Mouse (Mus musculus): Measurements from ENCODE around the gene Pole3. TPM values are rescaled to one million over a fixed set of nuclear protein-coding genes. Genes with fewer than 3 reads are reported as not detected.
A peak's percentile ranks its signal among the peaks of the same experiment; 100 is the strongest.

Pole3 gene
- polyA plus RNA-seq, 1 experiment from 2014 or later, result 116 TPM

DNA sequence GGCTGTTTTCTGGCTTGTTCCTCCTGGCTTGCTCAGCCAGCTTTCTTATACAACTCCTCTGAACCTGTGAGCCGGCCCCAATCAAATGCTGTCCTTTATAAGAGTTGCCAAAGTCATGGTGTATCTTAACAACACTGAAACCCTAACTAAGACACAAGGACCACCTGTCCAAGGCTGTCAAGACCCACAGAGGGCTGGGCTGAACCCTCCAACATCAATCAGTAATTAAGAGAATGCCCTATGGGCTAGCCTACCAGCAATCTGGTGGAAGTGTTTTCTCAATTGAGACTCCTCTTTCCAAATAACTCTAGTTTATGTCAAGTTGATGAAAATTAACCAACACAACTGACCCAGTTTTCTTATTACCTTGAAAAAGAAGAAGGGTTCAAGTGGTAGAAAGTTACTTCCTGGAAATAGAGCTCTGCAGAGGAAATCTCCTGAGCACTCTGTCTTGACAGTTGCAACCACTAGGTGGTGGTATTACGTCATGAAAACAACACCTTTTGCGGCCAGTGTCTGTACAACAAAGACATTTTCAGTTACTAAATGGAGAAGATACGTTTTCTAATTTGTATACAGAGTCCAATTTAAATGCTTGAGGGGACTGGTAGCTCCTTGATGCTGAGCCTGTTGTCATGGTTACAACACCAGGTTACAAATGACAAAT is 36.2 kb upstream of the Pole3 start:
- DNase-seq (ENCODE audit: low spot score) (peak; percentile 84), ATAC-seq (ENCODE audit: low FRiP score) (peak; percentile 63)
- H3K27ac ChIP-seq (ENCODE audit: low read depth, low read length), result no peak overlapping the region
- H3K4me2 ChIP-seq (replicated peaks; ENCODE audit: low read depth, low read length), result no peak overlapping the region
- 27% methylated on average over 4 of the region's 4 CpGs for WGBS
- H3K4me3 ChIP-seq (ENCODE audit: low read depth, low read length), result no peak overlapping the region
- no peaks in the 10 kb centered on the region for H3K27me3 ChIP-seq (ENCODE audit: control insufficient read depth, insufficient read depth, low read length)
- H3K4me1 ChIP-seq (replicated peaks; ENCODE audit: control insufficient read depth, insufficient read depth, low read length), result no peaks in the 10 kb centered on the region
- no peak overlapping the region for H3K9ac ChIP-seq (ENCODE audit: low read depth, low read length)
- no peaks in the 10 kb centered on the region for H3K36me3 ChIP-seq (ENCODE audit: control insufficient read depth, insufficient read depth, low read length)
- no peaks in the 10 kb centered on the region for H3K9me3 ChIP-seq (ENCODE audit: control insufficient read depth, low read length)

DNA sequence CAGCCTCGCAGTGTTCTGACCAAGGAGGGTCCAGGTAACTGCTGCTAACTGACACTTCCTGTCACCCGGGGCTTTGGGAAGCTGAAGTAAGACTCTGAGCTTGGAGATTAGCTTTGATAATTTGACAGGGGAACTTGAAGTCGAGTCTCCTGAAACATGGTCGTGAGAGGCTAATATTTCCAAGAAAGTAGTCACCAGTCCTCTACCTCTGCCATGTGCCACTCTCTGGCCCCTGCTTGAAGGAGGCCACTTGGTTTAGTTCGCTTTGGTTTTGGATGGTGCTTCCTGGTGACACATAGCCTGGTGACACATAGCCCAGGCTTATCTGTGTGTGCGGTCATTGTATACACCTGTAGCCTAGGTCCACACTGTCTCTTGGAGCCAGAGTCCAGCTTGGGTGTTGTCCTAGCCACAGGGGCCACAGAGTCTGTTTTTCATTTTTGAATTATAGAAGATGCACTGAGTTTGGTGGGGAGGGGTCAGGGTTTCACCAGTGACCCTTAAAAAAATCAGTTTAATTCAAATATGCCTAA is 35.0 kb upstream of the Pole3 start, which contains the start of gene Rgs3:
Gene Rgs3 (plus strand): TSS at position 51 of the 533 bp plus-strand sequence.
- Histone ChIP-seq H3K4me3 (ENCODE audit: low read depth, low read length) (no peak within 1 kb of the TSS), H3K9ac (ENCODE audit: low read depth, low read length) (no peak within 1 kb of the TSS), H3K27ac (ENCODE audit: low read depth, low read length) (no peak within 1 kb of the TSS), H3K36me3 (ENCODE audit: control insufficient read depth, insufficient read depth, low read length) (no peaks in the 10 kb centered on the region), H3K9me3 (ENCODE audit: control insufficient read depth, low read length) (no peaks in the 10 kb centered on the region), H3K4me1 (replicated peaks; ENCODE audit: control insufficient read depth, insufficient read depth, low read length) (no peaks in the 10 kb centered on the region), H3K4me2 (replicated peaks; ENCODE audit: low read depth, low read length) (no peak within 1 kb of the TSS), H3K27me3 (ENCODE audit: control insufficient read depth, insufficient read depth, low read length) (no peaks in the 10 kb centered on the region)
- WGBS, result 68% methylated on average over 6 of the region's 6 CpGs
- DNase-seq (ENCODE audit: low spot score), result no peak
- no peak for ATAC-seq (ENCODE audit: low FRiP score)

DNA sequence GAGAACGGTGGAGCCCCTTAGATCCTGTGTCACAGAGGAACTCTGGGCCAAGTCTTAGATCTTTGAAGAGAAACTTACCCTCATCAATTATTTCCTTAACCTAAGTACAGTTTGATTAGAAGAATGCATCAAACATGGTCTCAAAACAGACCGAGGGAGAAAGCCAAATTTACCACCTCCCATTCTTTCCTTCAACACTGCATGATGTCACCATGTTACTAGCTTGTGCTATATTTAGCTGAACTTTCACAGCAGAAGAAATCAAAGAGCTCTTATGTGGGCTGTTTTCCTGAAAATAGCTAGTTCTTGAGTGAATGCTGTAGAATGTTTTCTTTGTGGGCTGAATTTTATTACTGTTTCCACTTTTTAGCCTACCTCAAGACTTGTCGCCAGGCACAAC is 32.6 kb upstream of the Pole3 start:
- no peak for DNase-seq (ENCODE audit: low spot score)

DNA sequence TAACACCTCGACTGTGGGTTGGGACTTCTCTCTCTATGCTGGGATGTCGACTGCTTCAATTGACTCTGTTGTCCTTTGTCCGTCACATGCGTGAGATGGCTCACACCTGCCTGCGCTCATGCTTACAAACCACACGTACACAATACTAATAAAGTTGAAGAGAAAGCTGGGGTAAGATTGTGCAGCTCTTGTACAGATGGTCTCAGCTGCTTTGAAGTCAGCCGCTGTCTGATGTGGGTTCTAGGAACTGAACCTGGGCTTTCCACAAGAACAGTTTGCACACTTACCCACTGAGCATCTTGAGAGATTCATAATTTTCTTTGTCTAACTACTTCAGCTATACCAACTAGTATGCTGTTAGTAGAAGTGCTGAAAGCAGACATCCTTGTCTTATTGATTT is 27.1 kb upstream of the Pole3 start:
- Histone ChIP-seq H3K4me3 (ENCODE audit: low read depth, low read length) (no peak overlapping the region), H3K4me1 (replicated peaks; ENCODE audit: control insufficient read depth, insufficient read depth, low read length) (no peaks in the 10 kb centered on the region), H3K27me3 (ENCODE audit: control insufficient read depth, insufficient read depth, low read length) (no peaks in the 10 kb centered on the region), H3K9ac (ENCODE audit: low read depth, low read length) (no peak overlapping the region), H3K36me3 (ENCODE audit: control insufficient read depth, insufficient read depth, low read length) (no peaks in the 10 kb centered on the region), H3K9me3 (ENCODE audit: control insufficient read depth, low read length) (no peaks in the 10 kb centered on the region), H3K27ac (ENCODE audit: low read depth, low read length) (no peak overlapping the region), H3K4me2 (replicated peaks; ENCODE audit: low read depth, low read length) (no peak overlapping the region)
- WGBS, result 89% methylated on average over 7 of the region's 7 CpGs
- DNase-seq (ENCODE audit: low spot score), result no peak
- no peak for ATAC-seq (ENCODE audit: low FRiP score)

More for the DNA sequence above, 32.6 kb upstream of the Pole3 start:
- Histone ChIP-seq H3K9me3 (ENCODE audit: control insufficient read depth, low read length) (no peaks in the 10 kb centered on the region), H3K4me2 (replicated peaks; ENCODE audit: low read depth, low read length) (no peak overlapping the region), H3K36me3 (ENCODE audit: control insufficient read depth, insufficient read depth, low read length) (no peaks in the 10 kb centered on the region), H3K9ac (ENCODE audit: low read depth, low read length) (no peak overlapping the region), H3K4me1 (replicated peaks; ENCODE audit: control insufficient read depth, insufficient read depth, low read length) (no peaks in the 10 kb centered on the region), H3K27ac (ENCODE audit: low read depth, low read length) (no peak overlapping the region), H3K4me3 (ENCODE audit: low read depth, low read length) (no peak overlapping the region), H3K27me3 (ENCODE audit: control insufficient read depth, insufficient read depth, low read length) (no peaks in the 10 kb centered on the region)
- WGBS, result 79% methylated on average over 3 of the region's 3 CpGs
- ATAC-seq (ENCODE audit: low FRiP score), result no peak

DNA sequence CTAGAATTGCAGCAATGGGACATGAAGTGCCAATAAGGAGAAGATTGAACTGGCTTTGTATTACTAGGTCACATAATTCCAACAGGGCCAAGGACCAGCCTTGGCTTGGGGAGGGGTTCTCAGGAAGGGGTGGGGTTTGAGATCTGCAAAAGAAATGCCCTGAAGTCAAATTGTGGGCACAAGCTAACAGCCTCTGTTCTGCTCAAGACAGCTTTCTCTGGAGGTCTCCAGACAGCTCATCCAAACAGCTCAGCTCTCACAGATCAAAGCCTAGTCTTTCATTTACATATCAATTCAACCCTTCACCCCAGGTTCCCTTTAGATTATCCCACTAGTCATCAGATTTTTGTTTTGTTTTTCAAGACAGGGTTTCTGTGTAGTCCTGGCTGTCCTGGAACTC is 19.9 kb upstream of the Pole3 start:
- no peak overlapping the region for H3K27ac ChIP-seq (ENCODE audit: low read depth, low read length)
- ATAC-seq (ENCODE audit: low FRiP score) (no peak), DNase-seq (ENCODE audit: low spot score) (no peak)
- H3K9me3 ChIP-seq (ENCODE audit: control insufficient read depth, low read length), result no peaks in the 10 kb centered on the region
- no peaks in the 10 kb centered on the region for H3K4me1 ChIP-seq (replicated peaks; ENCODE audit: control insufficient read depth, insufficient read depth, low read length)
- H3K27me3 ChIP-seq (ENCODE audit: control insufficient read depth, insufficient read depth, low read length), result no peaks in the 10 kb centered on the region
- H3K9ac ChIP-seq (ENCODE audit: low read depth, low read length), result no peak overlapping the region
- H3K4me2 ChIP-seq (replicated peaks; ENCODE audit: low read depth, low read length), result no peak overlapping the region
- H3K36me3 ChIP-seq (ENCODE audit: control insufficient read depth, insufficient read depth, low read length), result no peaks in the 10 kb centered on the region
- no peak overlapping the region for H3K4me3 ChIP-seq (ENCODE audit: low read depth, low read length)

DNA sequence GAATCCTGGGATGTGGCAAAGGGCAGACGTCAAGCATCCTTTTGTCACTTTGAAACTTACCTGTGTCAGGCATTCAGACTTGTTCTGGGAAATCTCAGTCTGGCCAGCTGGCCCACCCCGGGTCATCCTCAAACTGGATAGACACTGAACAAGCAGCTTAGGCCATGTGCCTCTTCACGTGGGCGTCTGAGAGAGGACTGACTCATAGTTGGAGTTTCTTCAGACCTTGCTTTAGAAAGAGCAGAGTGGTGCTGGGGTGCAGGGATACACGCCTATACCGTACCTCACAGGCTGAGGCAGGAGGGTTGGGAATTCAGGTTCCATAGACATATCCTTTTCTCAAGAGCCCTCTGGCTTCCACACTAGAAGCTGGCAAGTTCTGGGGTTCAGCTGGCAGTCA is 18.9 kb upstream of the Pole3 start:
- DNase-seq (ENCODE audit: low spot score), result no peak
- H3K4me2 ChIP-seq (replicated peaks; ENCODE audit: low read depth, low read length), result no peak overlapping the region

DNA sequence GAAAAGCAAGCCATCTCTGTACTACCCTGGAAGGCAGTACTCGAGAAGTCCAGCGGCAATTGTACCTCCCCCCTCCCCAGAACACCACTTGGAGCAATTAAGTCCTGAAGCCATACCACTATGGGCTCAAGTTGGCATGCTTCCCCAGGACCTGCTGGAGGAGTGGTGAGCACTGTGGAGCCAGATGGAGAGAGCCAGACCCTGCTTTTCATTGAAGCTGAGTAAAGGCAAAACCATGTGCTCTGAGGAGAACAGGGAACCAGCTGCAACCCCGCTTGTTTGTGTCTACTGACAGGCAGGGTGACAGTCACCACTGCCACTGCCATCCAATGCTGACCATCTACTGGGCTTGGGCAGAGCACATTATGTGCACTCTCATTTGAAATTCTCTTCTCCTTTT is 16.9 kb upstream of the Pole3 start:
- Histone ChIP-seq H3K9me3 (ENCODE audit: control insufficient read depth, low read length) (no peaks in the 10 kb centered on the region), H3K4me1 (replicated peaks; ENCODE audit: control insufficient read depth, insufficient read depth, low read length) (no peaks in the 10 kb centered on the region), H3K4me3 (ENCODE audit: low read depth, low read length) (no peak overlapping the region), H3K27me3 (ENCODE audit: control insufficient read depth, insufficient read depth, low read length) (no peaks in the 10 kb centered on the region), H3K27ac (ENCODE audit: low read depth, low read length) (no peak overlapping the region), H3K4me2 (replicated peaks; ENCODE audit: low read depth, low read length) (no peak overlapping the region), H3K9ac (ENCODE audit: low read depth, low read length) (no peak overlapping the region), H3K36me3 (ENCODE audit: control insufficient read depth, insufficient read depth, low read length) (no peaks in the 10 kb centered on the region)
- no peak for ATAC-seq (ENCODE audit: low FRiP score)
- 73% methylated on average over 3 of the region's 3 CpGs for WGBS
- no peak for DNase-seq (ENCODE audit: low spot score)

More for the DNA sequence above, 18.9 kb upstream of the Pole3 start:
- no peak for ATAC-seq (ENCODE audit: low FRiP score)
- no peak overlapping the region for H3K9ac ChIP-seq (ENCODE audit: low read depth, low read length)
- no peaks in the 10 kb centered on the region for H3K36me3 ChIP-seq (ENCODE audit: control insufficient read depth, insufficient read depth, low read length)
- H3K9me3 ChIP-seq (ENCODE audit: control insufficient read depth, low read length), result no peaks in the 10 kb centered on the region
- no peak overlapping the region for H3K4me3 ChIP-seq (ENCODE audit: low read depth, low read length)
- no peaks in the 10 kb centered on the region for H3K27me3 ChIP-seq (ENCODE audit: control insufficient read depth, insufficient read depth, low read length)
- H3K4me1 ChIP-seq (replicated peaks; ENCODE audit: control insufficient read depth, insufficient read depth, low read length), result no peaks in the 10 kb centered on the region
- 86% methylated on average over 6 of the region's 6 CpGs for WGBS
- no peak overlapping the region for H3K27ac ChIP-seq (ENCODE audit: low read depth, low read length)

DNA sequence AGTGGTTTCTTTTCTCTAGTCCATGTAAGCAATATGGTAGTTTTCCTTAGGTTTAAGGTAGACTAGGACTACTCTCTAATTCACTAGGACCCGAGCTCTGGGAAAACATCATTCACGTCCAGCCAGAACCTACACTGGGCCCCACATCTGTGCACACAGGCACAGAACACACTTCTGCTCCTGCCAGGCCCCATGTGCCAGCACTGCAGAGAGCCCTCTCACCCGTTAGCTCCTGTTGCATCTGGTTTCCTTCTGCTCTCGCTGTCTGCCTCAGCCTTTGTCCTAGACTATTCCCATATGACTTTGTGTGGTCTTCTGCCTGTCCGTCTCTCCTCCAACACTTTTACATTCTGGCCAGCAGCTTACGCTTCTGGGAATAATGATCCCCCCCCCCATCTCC is 8.9 kb upstream of the Pole3 start:
- no peak overlapping the region for H3K27ac ChIP-seq (ENCODE audit: low read depth, low read length)
- no peak overlapping the region for H3K4me2 ChIP-seq (replicated peaks; ENCODE audit: low read depth, low read length)
- H3K36me3 ChIP-seq (ENCODE audit: control insufficient read depth, insufficient read depth, low read length), result no peaks in the 10 kb centered on the region
- no peaks in the 10 kb centered on the region for H3K9me3 ChIP-seq (ENCODE audit: control insufficient read depth, low read length)
- H3K9ac ChIP-seq (ENCODE audit: low read depth, low read length), result no peak overlapping the region
- ATAC-seq (ENCODE audit: low FRiP score) (no peak), DNase-seq (ENCODE audit: low spot score) (no peak)
- H3K4me3 ChIP-seq (ENCODE audit: low read depth, low read length), result no peak overlapping the region
- no peaks in the 10 kb centered on the region for H3K27me3 ChIP-seq (ENCODE audit: control insufficient read depth, insufficient read depth, low read length)
- H3K4me1 ChIP-seq (replicated peaks; ENCODE audit: control insufficient read depth, insufficient read depth, low read length), result no peaks in the 10 kb centered on the region
- 85% methylated on average over 6 of the region's 6 CpGs for whole genome bisulfite sequencing

DNA sequence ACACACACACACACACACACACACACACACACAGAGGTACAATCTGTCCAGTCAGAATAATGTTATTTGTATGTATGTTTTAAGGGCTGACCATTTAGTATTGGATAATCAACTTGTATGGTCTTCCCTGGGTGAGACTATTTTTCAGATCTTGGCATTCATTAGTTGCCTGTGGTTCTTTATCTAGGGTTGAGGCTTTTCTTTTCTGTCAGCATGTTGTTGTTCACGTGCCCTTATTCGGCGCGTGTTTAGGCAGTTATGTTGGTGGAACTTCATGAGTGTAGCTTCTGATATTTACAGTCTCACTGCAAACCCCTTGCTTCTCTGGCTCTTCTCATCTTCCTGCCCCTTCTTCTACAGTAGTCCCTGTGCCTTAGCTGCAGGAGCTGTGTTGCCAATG is 2.8 kb upstream of the Pole3 start:
- H3K9ac ChIP-seq (ENCODE audit: low read depth, low read length), result no peak overlapping the region
- no peaks in the 10 kb centered on the region; the same call in 1 of the 2 replicates for H3K4me1 ChIP-seq (replicated peaks; ENCODE audit: control insufficient read depth, insufficient read depth, low read length)
- no peaks in the 10 kb centered on the region for H3K36me3 ChIP-seq (ENCODE audit: control insufficient read depth, insufficient read depth, low read length)
- no peak for ATAC-seq (ENCODE audit: low FRiP score)
- 89% methylated on average over 4 of the region's 4 CpGs for WGBS
- DNase-seq (ENCODE audit: low spot score), result no peak
- H3K9me3 ChIP-seq (ENCODE audit: control insufficient read depth, low read length), result no peaks in the 10 kb centered on the region
- H3K4me2 ChIP-seq (replicated peaks; ENCODE audit: low read depth, low read length), result no peak overlapping the region
- no peak overlapping the region for H3K4me3 ChIP-seq (ENCODE audit: low read depth, low read length)
- no peak overlapping the region for H3K27ac ChIP-seq (ENCODE audit: low read depth, low read length)
- no peaks in the 10 kb centered on the region for H3K27me3 ChIP-seq (ENCODE audit: control insufficient read depth, insufficient read depth, low read length)
